Mouse (Mus musculus) CH12F3 (cell line): Measurements from ENCODE around the gene Gm15517.

Source experiments
- in situ Hi-C: fragments of 300-500 bp; cut with MboI; formaldehyde crosslinking; loops from 2 replicates; pipeline ENCODE4 v1.14.3; 2020; ENCODE audit warnings: low sequenced_read_pairs

The Gm15517 gene

GRCm38 (mm10) chr7:44305686-44306085, 44.4 kb downstream of the Gm15517 start:
- in situ Hi-C loops = no loop called here

GRCm38 (mm10) chr7:44306516-44307240, 45.4 kb downstream of the Gm15517 start, which contains the start of gene Clec11a:
Gene Clec11a, minus strand, starts transcription at chr7:44306902.
- in situ Hi-C loops = no loop called here

GRCm38 (mm10) chr7:44307261-44308020, 46.2 kb downstream of the Gm15517 start:
- in situ Hi-C loops = no loop called here

GRCm38 (mm10) chr7:44309475-44310284, 48.4 kb downstream of the Gm15517 start, which contains the start of gene Shank1:
Gene Shank1, plus strand, starts transcription at chr7:44310253.
- in situ Hi-C loops = loop anchor here (10.0 kb wide), 1 partner anchor 45 kb away; the partner anchor contains the start of gene Gm15517

- in situ Hi-C loops = loop anchor here (10.0 kb wide), 1 partner anchor 46 kb away; the partner anchor contains the start of gene Gm15517
Observed at GRCm38 (mm10) chr7:44310285-44310877, 49.1 kb downstream of the Gm15517 start.

- in situ Hi-C loops = loop anchor here (10.0 kb wide), 1 partner anchor 46 kb away; the partner anchor contains the start of gene Gm15517
Observed at GRCm38 (mm10) chr7:44310878-44311712, 49.8 kb downstream of the Gm15517 start.
